Mouse (Mus musculus) spleen, adult 10 weeks (tissue): ENCODE measurements around the gene Prr18. TPM values are rescaled to one million over a fixed set of nuclear protein-coding genes. Genes with fewer than 3 reads are reported as not detected.

Source experiments
- polyA plus RNA-seq: library from polyadenylated mRNA; stranded (reverse); fragments of 350-450 nt; fragmentation: Illumina TruSeq; extraction: RNeasy Lipid Tissue Mini Kit (QIAGEN cat#74804); gene quantifications from one replicate; pipeline ENCODE4 v1.2.3, GENCODE M21; 2015; ENCODE audit warnings: low replicate concordance; ENCODE audit not compliant: insufficient read depth

The Prr18 gene
- polyA plus RNA-seq: 0.29 TPM

GRCm38 (mm10) chr17:8337159-8337558, at the start of gene Prr18:
TSS of gene Prr18 (plus strand) at chr17:8337459.

GRCm38 (mm10) chr17:8310838-8311614, 26.2 kb upstream of the Prr18 start, which contains the start of gene Sft2d1:
TSS of gene Sft2d1 (plus strand) at chr17:8311102.

GRCm38 (mm10) chr17:8355692-8356091, 18.4 kb downstream of the Prr18 start, which contains the start of gene T2:
TSS of gene T2 (plus strand) at chr17:8355992.

Other genes with a start within 250 kb of the Prr18 start
- gene Gm49673, start 189.7 kb upstream of the Prr18 start, polyA plus RNA-seq: 0.46 TPM
- gene Rnaset2a, start 189.4 kb upstream of the Prr18 start, polyA plus RNA-seq: 32.0 TPM
- 45.0 TPM for gene Fgfr1op, start 172.0 kb upstream of the Prr18 start, polyA plus RNA-seq
- gene Ccr6, start 101.4 kb upstream of the Prr18 start, polyA plus RNA-seq: 85.7 TPM
- gene Mpc1, start 54.6 kb upstream of the Prr18 start, polyA plus RNA-seq: 152 TPM
- gene Sft2d1, start 26.4 kb upstream of the Prr18 start, polyA plus RNA-seq: 131 TPM
- not detected for gene T2, start 18.5 kb downstream of the Prr18 start, polyA plus RNA-seq
- not detected for gene T, start 97.0 kb downstream of the Prr18 start, polyA plus RNA-seq
- gene Pde10a, start 187.9 kb downstream of the Prr18 start, polyA plus RNA-seq: 1.6 TPM
- gene Gm17087, start 229.5 kb downstream of the Prr18 start, polyA plus RNA-seq: not detected